Mouse (Mus musculus) erythroblast, embryonic 14.5 days (primary cell): ENCODE results near the gene Btn1a1. TPM values are rescaled to one million over a fixed set of nuclear protein-coding genes. Genes with fewer than 3 reads are reported as not detected.

Experiments
- H3K27me3 ChIP-seq: 2 replicates; pipeline ENCODE4 v1.6.1; 2012; ENCODE audit warnings: inconsistent platforms; ENCODE audit not compliant: control insufficient read depth
- H3K36me3 ChIP-seq: 2 replicates; pipeline ENCODE4 v1.6.1; 2012; ENCODE audit warnings: mild to moderate bottlenecking, inconsistent platforms; ENCODE audit not compliant: control insufficient read depth
- H3K4me1 ChIP-seq: 2 replicates; pipeline ENCODE4 v1.6.1; 2012; ENCODE audit warnings: inconsistent platforms; ENCODE audit not compliant: control insufficient read depth
- H3K4me3 ChIP-seq: replicated peaks from 2 replicates; pipeline ENCODE3; 2012; ENCODE audit warnings: moderate library complexity, mild to moderate bottlenecking, inconsistent platforms
- H3K9me3 ChIP-seq: 2 replicates; pipeline ENCODE4 v1.6.1; 2012; ENCODE audit warnings: low read length, inconsistent platforms, mixed read lengths; ENCODE audit not compliant: control insufficient read depth
- GATA1 ChIP-seq: IDR thresholded peaks from 2 replicates; pipeline ENCODE4 v1.6.1; 2012; ENCODE audit warnings: low read length, inconsistent platforms, mixed read lengths
- TAL1 ChIP-seq: IDR thresholded peaks from 3 replicates; pipeline ENCODE4 v1.6.1; 2012; ENCODE audit warnings: low read length, inconsistent platforms, mixed read lengths
- polyA plus RNA-seq: library from polyadenylated mRNA; stranded (reverse); fragments of >175 nt; gene quantifications from 2 replicates; pipeline ENCODE4 v1.2.3, GENCODE M21; 2012

Gene Btn1a1
- polyA plus RNA-seq, 1 experiment: 0.15 TPM

DNA sequence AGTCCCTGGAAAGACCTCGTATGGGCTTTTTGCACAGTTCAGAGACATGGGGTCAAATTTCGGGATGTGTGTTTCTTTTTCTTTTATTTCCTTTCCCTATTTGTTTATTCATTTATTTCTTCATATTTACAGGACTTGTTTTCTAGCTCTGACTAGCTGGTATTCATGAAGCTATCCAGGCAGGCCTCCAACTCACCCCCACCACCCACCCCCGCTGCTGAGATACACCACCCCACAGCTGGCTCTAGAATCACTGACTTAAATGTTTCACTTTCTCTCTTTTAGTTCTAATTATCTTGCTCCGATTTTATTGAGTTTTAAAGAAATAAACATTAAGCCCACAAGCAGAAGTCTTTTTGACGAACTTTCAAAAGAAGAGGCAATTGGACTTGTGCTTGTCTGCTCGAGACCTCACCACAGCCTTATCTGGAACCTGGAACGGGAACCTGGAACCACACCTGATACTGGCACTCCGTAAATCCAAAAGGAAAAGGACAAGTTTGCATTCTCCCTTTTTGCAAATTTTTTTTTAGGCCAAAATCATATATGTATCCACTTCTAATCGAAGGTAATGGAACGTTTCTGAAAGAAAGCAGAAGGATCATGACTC lies 35.8 kb downstream of the Btn1a1 start:
- no peaks in the 10 kb centered on the region for H3K27me3 ChIP-seq
- no peaks in the 10 kb centered on the region for H3K36me3 ChIP-seq
- peaks cover 79% of the 10 kb centered on the region for H3K4me1 ChIP-seq
- H3K9me3 ChIP-seq: no peaks in the 10 kb centered on the region
- TF ChIP-seq GATA1 (no peak), TAL1 (no peak)
- peak overlapping the region; percentile 66 for H3K4me3 ChIP-seq

DNA sequence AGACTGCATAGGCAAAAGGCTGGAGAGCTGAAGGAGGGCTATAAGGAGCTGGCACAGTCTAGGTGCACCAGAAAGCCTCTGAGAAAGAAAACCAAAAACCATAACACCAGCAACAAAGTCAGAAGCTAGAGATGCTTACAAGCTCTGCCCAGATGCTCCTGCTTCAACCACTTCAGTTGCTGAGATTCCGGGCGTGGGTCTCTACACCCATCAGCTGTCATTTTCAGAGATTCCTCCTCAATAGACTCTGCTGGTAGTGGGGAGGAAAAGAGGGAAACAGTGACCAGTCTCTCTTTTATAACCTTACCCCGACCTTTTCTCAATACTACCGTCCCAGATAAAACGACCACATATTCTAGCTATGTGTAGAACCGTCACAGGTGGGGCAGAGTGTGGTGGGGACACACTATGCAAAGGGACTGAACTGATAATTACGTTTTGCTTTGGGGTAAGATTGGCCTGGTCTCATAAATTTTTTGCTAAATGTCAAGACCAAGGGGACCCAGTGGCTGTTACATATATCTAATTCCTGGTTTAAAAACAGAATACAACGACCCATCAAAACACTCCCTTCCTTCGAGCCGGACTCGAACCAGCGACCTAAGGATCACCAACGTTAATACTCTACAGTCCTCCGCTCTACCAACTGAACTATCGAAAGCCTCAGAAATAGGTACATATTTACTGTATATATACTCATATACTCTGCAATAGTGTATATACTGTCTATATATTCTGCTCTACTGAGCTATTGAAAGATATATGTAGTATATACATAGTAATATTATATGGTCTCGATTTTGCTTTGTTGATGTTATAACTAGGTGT lies 37.3 kb downstream of the Btn1a1 start:
- Histone ChIP-seq H3K36me3 (no peaks in the 10 kb centered on the region), H3K27me3 (no peaks in the 10 kb centered on the region), H3K4me1 (peaks cover 81% of the 10 kb centered on the region), H3K4me3 (no peak overlapping the region), H3K9me3 (peaks cover 2% of the 10 kb centered on the region; the same call in 1 of the 2 replicates)
- TF ChIP-seq TAL1 (no peak), GATA1 (no peak)

GRCm38 (mm10) chr13:23427401-23427910 lies 38.2 kb downstream of the Btn1a1 start:
- Histone ChIP-seq H3K27me3 (no peaks in the 10 kb centered on the region), H3K36me3 (peaks cover 3% of the 10 kb centered on the region), H3K4me1 (peaks cover 80% of the 10 kb centered on the region), H3K4me3 (no peak overlapping the region), H3K9me3 (peaks cover 2% of the 10 kb centered on the region; the same call in 1 of the 2 replicates)
- TF ChIP-seq TAL1: no peak
- no peak for TF ChIP-seq GATA1

DNA sequence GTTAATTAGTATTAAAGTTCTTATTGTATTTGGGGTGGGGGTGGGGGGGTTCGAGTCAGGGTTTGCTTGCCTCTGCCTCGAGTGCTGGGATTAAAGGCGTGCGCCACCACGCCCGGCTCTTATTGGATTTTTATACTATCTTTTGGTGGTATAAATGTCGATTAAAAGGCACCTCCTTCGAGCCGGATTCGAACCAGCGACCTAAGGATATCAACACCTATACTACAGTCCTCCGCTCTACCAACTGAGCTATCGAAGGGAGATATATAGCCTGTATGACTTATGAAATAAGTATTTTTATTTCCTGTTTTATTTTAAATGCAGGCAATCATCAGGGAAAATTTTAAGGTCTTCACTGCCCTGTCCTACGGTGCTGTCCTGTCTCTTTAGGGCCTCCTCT lies 38.8 kb downstream of the Btn1a1 start:
- Histone ChIP-seq H3K4me1 (peaks cover 80% of the 10 kb centered on the region), H3K27me3 (no peaks in the 10 kb centered on the region), H3K9me3 (peaks cover 2% of the 10 kb centered on the region; the same call in 1 of the 2 replicates), H3K36me3 (peaks cover 9% of the 10 kb centered on the region), H3K4me3 (no peak overlapping the region)
- no peak for TF ChIP-seq TAL1
- TF ChIP-seq GATA1: no peak

DNA sequence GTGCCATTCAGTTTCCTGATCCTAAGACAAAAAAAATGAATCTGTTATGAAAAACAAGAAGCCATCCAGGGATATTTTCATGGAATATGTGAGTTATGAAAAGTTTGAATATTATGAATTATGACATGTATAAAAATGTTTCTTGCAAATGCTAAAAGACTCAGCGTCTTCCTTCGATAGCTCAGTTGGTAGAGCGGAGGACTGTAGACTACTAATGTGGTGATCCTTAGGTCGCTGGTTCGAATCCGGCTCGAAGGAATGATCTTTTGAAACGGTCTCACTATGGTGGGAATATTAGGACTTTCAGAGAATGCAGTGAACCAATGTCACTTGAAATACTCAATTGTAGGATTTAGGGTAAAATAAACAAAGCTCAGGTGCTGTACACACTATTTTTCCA lies 39.4 kb downstream of the Btn1a1 start:
- TF ChIP-seq TAL1 (no peak), GATA1 (no peak)
- Histone ChIP-seq H3K4me1 (peaks cover 76% of the 10 kb centered on the region), H3K36me3 (peaks cover 15% of the 10 kb centered on the region), H3K27me3 (no peaks in the 10 kb centered on the region), H3K9me3 (peaks cover 2% of the 10 kb centered on the region; the same call in 1 of the 2 replicates), H3K4me3 (peak overlapping the region; percentile 74)

DNA sequence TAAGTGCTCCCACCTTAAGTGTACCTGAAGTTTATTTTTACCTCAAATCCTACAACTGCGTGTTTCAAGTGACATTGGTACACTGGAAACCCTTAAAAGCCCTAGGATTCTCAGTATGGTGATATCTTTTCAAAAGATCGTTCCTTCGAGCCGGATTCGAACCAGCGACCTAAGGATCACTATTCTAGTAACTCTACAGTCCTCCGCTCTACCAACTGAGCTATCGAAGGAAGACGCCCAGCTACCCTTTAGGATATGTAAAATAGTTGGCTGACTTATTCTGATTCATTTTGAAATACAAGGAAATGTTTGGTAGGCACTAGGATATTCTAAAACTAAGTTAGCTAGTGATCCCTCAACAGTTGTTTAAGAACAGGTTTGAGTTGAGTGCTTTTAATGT lies 40.2 kb downstream of the Btn1a1 start:
- Histone ChIP-seq H3K9me3 (peaks cover 2% of the 10 kb centered on the region; the same call in 1 of the 2 replicates), H3K36me3 (peaks cover 23% of the 10 kb centered on the region), H3K4me3 (peak overlapping the region; percentile 74), H3K4me1 (peaks cover 70% of the 10 kb centered on the region), H3K27me3 (no peaks in the 10 kb centered on the region)
- TF ChIP-seq TAL1 (no peak), GATA1 (no peak)

GRCm38 (mm10) chr13:23424494-23425325 lies 41.0 kb downstream of the Btn1a1 start:
- H3K9me3 ChIP-seq: peaks cover 2% of the 10 kb centered on the region; the same call in 1 of the 2 replicates
- no peaks in the 10 kb centered on the region for H3K27me3 ChIP-seq
- H3K4me1 ChIP-seq: peaks cover 63% of the 10 kb centered on the region
- peak overlapping the region; percentile 74 for H3K4me3 ChIP-seq
- TF ChIP-seq TAL1 (no peak), GATA1 (no peak)
- H3K36me3 ChIP-seq: peaks cover 31% of the 10 kb centered on the region

DNA sequence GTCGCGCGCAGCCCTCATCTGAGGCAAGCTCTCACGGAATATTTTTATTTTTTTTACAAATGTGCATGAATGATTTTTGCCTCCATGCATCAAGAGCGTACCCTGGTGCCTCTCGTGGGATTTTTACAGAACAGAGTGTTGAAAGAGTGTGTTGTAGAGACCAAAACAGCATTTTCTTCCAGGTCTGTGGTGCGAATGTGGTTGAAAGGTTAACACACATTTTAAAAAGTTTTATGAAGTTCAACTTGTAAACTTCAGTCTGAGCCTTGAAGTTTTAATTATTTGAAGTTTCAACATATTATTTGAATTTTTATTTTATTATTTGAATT lies 41.7 kb downstream of the Btn1a1 start:
- H3K4me3 ChIP-seq: peak overlapping the region; percentile 74
- peaks cover 59% of the 10 kb centered on the region for H3K4me1 ChIP-seq
- H3K9me3 ChIP-seq: peaks cover 2% of the 10 kb centered on the region; the same call in 1 of the 2 replicates
- H3K36me3 ChIP-seq: peaks cover 35% of the 10 kb centered on the region
- no peak for TF ChIP-seq TAL1
- no peak for TF ChIP-seq GATA1
- no peaks in the 10 kb centered on the region for H3K27me3 ChIP-seq
